Mouse (Mus musculus) spleen, adult 2 months (tissue): ENCODE data around the gene Mdfi. TPM values are rescaled to one million over a fixed set of nuclear protein-coding genes. Genes with fewer than 3 reads are reported as not detected.
A peak's percentile ranks its signal among the peaks of the same experiment; 100 is the strongest.

Experiments
- DNase-seq, 2 experiments: peaks; one replicate each; pipeline versions ENCODE4 v3.0.0 to v3.0.0-alpha.2; 2012 to 2021; ENCODE audit warnings: low spot score in 2 of 2, low read depth in 1 of 2
- H3K27ac ChIP-seq: fragments of 200-500 bp; 2 replicates; pipeline ENCODE4 v1.5.1; 2012; ENCODE audit warnings: low read length, inconsistent platforms; ENCODE audit not compliant: insufficient read depth
- H3K27me3 ChIP-seq: fragments of 200-500 bp; 2 replicates; pipeline ENCODE4 v1.6.1; 2012; ENCODE audit warnings: mild to moderate bottlenecking, moderate library complexity, low read length, inconsistent platforms; ENCODE audit not compliant: control insufficient read depth, insufficient read depth
- H3K36me3 ChIP-seq: fragments of 200-500 bp; 2 replicates; pipeline ENCODE4 v1.6.1; 2012; ENCODE audit warnings: mild to moderate bottlenecking, low read length, inconsistent platforms; ENCODE audit not compliant: control insufficient read depth, insufficient read depth
- H3K4me1 ChIP-seq: fragments of 200-500 bp; 2 replicates; pipeline ENCODE4 v1.6.1; 2011; ENCODE audit warnings: inconsistent platforms; ENCODE audit not compliant: control insufficient read depth, insufficient read depth, insufficient read length
- H3K4me3 ChIP-seq: fragments of 200-500 bp; 2 replicates; pipeline ENCODE4 v1.5.1; 2011; ENCODE audit warnings: mild to moderate bottlenecking, inconsistent platforms; ENCODE audit not compliant: insufficient read depth, insufficient read length; ENCODE audit errors: extremely low read depth
- CTCF ChIP-seq: fragments of 200-500 bp; IDR thresholded peaks from 2 replicates; pipeline ENCODE4 v1.5.1; 2011; ENCODE audit warnings: mild to moderate bottlenecking, inconsistent platforms; ENCODE audit not compliant: insufficient read depth, insufficient read length, insufficient replicate concordance; ENCODE audit errors: extremely low read depth
- POLR2A ChIP-seq: fragments of 200-500 bp; IDR thresholded peaks from 2 replicates; pipeline ENCODE4 v1.6.1; 2011; ENCODE audit warnings: low read depth, low read length, inconsistent platforms
- WGBS: fragments of 180-500 bp; shearing (Covaris S2); methylation state at CpG from one replicate; pipeline ENCODE4 v1.1.7; 2018; 5-methylcytosine and 5-hydroxymethylcytosine counted together
- polyA plus RNA-seq: library from polyadenylated mRNA; depleted of rRNA; stranded (reverse); fragments of >200 nt; gene quantifications from 2 replicates; pipeline ENCODE4 v1.2.3, GENCODE M21; 2012

The Mdfi gene
- polyA plus RNA-seq, 1 experiment, result 7.1 TPM

DNA sequence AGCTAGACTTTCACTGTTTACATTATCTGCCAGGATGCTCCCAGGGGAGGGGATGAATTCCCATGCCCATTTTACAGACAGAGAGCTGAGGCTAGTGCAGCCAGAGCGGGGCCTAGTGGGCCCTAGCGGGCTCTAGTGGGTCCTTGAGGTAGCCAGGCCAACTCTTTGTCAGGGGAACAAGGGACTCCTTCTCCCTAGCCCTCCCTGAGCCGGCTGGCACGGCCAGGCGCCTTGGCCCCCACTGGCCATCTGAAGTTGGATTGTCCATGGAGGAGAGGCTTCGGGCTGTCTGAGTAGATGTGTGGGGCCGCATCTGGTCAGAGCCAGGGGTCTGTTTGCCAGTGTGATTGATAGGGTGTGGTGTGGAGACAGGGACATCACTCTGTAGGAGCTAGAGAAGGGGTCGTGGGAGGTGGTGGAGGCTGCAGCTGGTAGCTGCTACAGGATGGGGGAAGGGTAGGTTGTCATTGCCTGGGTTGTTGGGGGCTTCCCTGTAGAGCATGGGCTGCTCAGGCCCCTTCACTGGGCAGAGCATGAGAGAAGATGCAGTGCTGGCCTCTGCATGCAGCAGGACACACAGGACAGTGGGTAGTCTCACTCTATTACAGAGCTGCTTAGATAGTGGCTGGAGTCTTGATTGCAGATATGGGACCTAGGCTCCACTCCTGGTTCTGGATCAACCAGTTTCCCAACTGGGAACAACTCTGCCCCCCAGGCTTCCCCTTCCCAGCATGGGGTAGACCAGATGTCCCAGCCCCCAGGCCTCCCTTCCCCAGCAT, 50.9 kb downstream of the Mdfi start:
- no peak for DNase-seq
- Histone ChIP-seq H3K36me3 (peaks cover 13% of the 10 kb centered on the region), H3K4me1 (peaks cover 3% of the 10 kb centered on the region; the same call in 1 of the 2 replicates), H3K4me3 (no peak overlapping the region), H3K27ac (no peak overlapping the region), H3K27me3 (no peaks in the 10 kb centered on the region)
- TF ChIP-seq CTCF (no peak), POLR2A (no peak)
- 87% methylated on average over 8 of the region's 8 CpGs for WGBS

GRCm38 (mm10) chr17:47782486-47782885, 52.0 kb downstream of the Mdfi start:
- Histone ChIP-seq H3K4me3 (no peak overlapping the region), H3K27me3 (no peaks in the 10 kb centered on the region), H3K27ac (no peak overlapping the region), H3K4me1 (peaks cover 3% of the 10 kb centered on the region; the same call in 1 of the 2 replicates), H3K36me3 (peaks cover 5% of the 10 kb centered on the region)
- no peak for DNase-seq
- 90% methylated on average over 3 of the region's 3 CpGs for WGBS
- TF ChIP-seq POLR2A (no peak), CTCF (no peak)

- 74% methylated on average over 10 of the region's 10 CpGs for WGBS
Observed at GRCm38 (mm10) chr17:47780470-47780869, 54.0 kb downstream of the Mdfi start.

DNA sequence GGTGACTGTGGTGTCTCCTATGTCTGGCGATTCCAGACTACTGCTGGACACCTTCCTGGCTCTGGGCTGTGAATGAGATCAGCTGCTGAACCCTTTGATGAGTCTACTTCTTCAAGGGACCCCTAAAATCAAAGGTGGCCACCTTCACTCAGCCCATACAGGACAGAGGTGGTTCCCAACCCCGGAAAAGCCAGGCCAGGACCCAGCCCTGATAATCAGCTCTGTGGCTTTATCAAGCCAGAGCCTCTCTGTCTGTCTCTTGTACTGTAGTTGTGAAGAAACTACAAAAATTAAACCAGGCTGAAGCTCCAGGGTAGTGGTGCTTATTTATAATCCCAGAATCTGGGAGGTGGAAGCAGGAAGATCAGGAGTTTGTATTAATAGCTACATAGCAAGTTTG, 57.4 kb downstream of the Mdfi start:
- H3K4me3 ChIP-seq, result no peak overlapping the region
- H3K27me3 ChIP-seq, result no peaks in the 10 kb centered on the region
- peaks cover 9% of the 10 kb centered on the region; the same call in 1 of the 2 replicates for H3K4me1 ChIP-seq
- no peak for DNase-seq
- no peak overlapping the region for H3K27ac ChIP-seq
- no peaks in the 10 kb centered on the region; the same call in 1 of the 2 replicates for H3K36me3 ChIP-seq
- WGBS, result 72% methylated on average over 2 of the region's 2 CpGs
- TF ChIP-seq CTCF (no peak), POLR2A (no peak)

More at GRCm38 (mm10) chr17:47780470-47780869, 54.0 kb downstream of the Mdfi start:
- H3K4me1 ChIP-seq, result peaks cover 3% of the 10 kb centered on the region; the same call in 1 of the 2 replicates
- no peak overlapping the region for H3K27ac ChIP-seq
- no peak overlapping the region for H3K4me3 ChIP-seq
- no peaks in the 10 kb centered on the region; the same call in 1 of the 2 replicates for H3K36me3 ChIP-seq
- no peaks in the 10 kb centered on the region for H3K27me3 ChIP-seq
- TF ChIP-seq POLR2A (no peak), CTCF (no peak)
- DNase-seq, result no peak

DNA sequence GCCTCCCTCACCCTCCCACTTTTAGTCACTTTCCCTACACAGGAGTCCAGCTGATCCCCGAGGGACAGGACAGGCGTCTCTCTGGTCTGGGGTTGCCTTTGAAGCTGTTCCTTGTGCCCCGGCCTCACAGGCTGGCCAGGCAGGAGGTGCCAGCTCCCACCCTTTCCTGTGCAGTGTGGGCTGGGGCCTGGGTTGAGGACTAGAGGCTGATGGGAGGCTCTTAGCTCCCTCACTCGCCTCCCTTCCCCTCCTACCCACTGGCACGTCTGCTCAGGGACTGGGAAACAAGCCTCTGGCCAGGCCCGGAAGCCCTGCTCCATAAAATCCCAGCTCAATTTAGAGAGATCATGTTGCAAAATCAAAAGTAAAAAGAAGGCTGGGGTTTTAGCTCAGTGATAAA, 60.9 kb downstream of the Mdfi start:
- H3K27me3 ChIP-seq, result no peaks in the 10 kb centered on the region
- WGBS, result 49% methylated on average over 6 of the region's 6 CpGs
- H3K36me3 ChIP-seq, result no peaks in the 10 kb centered on the region; the same call in 1 of the 2 replicates
- H3K4me3 ChIP-seq, result no peak overlapping the region
- peak overlapping the region; percentile 45 for H3K27ac ChIP-seq
- peaks cover 21% of the 10 kb centered on the region; the same call in 1 of the 2 replicates for H3K4me1 ChIP-seq
- TF ChIP-seq POLR2A (no peak), CTCF (no peak)
- no peak for DNase-seq

- TF ChIP-seq POLR2A, result peak; percentile 33
- TF ChIP-seq CTCF, result no peak
Observed at GRCm38 (mm10) chr17:47769389-47770299, 64.8 kb downstream of the Mdfi start.

More at GRCm38 (mm10) chr17:47769389-47770299, 64.8 kb downstream of the Mdfi start:
- no peaks in the 10 kb centered on the region for H3K36me3 ChIP-seq
- peak overlapping the region; percentile 53 for H3K4me3 ChIP-seq
- H3K27me3 ChIP-seq, result no peaks in the 10 kb centered on the region
- DNase-seq, result peak in 1 of 2 experiments; percentile 43
- peak overlapping the region; percentile 96 for H3K27ac ChIP-seq
- WGBS, result 54% methylated on average over 11 of the region's 11 CpGs
- peaks cover 43% of the 10 kb centered on the region; the same call in 1 of the 2 replicates for H3K4me1 ChIP-seq
